Mouse (Mus musculus) thymus, postnatal 10 days (tissue): ENCODE results near the gene Tmbim1.
"Not testable (repeated sequence)": the region's sequence is repeated elsewhere in the genome, so short reads cannot be mapped to it uniquely, and the experiment has no call there.

ENCODE experiments used
- DNase-seq, 2 experiments: peaks; one replicate each; pipeline ENCODE4 v3.0.0; 2021; ENCODE audit warnings: low spot score in 2 of 2

Tmbim1 gene

DNA sequence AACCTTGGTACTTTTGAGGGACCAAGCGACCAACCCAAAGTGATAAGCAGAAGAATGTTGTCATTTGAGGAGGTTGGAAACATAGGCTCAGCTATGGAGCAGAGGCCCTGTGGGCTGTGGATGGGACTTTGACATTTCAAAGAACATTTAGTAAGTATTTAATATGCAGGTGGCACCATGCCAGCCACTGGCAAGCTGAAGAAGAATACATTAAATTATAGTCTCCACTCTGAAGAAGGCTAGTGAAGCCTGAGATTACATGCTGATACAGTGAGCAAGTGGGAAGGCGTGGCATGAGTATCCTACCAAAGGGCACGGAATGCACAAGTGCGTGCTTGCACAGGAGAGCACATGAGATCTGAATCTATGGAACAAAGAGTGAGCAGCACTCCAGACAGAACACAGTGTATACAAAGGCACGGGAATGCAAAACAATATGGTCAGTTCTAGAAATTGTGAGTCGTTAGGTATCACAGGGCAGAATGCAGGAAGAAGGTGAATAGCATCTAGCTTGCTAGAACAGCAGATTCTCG lies 24.5 kb upstream of the Tmbim1 start:
- DNase-seq = no peak

DNA sequence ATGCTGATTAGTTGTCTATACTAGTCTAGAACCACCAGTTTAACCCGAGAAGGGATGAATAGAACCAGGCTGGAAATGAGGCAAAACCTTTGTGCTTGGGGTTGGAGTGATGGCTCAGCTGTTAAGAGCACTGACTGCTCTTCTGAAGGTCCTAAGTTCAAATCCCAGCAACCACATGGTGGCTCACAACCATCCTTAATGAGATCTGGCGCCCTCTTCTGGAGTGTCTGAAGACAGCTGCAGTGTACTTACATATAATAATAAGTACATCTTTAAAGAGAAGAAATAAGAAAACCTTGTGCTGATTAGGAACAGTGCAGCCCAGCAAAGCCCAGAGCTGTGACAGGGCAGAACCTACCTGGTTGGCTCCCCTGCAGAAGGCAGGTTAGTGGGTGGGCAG lies 21.5 kb upstream of the Tmbim1 start:
- DNase-seq = not testable (repeated sequence)

DNA sequence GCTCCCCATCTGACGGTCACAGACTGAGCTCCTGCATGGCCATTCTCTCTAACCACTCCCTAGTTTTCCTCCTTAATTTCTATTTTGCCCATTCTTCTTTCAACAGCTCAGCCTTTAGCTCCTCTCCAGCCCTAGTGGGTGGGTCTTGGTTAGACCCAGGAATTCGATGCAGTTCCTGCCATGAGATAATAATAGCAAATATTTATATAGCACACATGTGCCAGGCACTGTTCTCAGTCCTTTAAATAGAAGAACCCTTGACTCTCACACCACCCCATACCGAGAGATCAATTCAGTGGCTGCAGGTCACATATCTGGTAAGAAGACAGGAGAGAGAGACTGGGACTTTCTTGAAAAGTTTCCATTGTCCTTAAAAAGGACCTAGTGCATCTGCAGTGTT lies 16.0 kb upstream of the Tmbim1 start:
- DNase-seq = no peak

DNA sequence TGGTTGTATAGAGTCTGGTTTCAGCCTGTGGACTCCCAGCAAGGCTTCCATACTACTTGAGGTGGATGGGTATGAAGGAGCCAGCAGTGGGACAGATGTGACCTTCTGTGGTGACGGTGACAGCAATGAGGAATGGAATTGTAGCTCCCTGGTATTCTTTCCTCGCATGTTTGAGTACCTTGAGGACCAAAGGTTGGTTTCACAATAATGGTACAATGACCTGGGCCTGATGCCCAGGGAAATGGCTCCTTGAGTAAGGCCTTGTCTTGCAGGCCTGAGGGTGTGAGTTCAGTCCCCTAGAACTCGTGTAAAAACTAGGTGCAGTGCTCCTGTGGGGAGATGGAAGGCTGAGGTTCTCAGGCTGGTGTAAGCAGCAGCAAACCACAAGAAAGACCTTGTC lies 13.3 kb upstream of the Tmbim1 start:
- DNase-seq = no peak

DNA sequence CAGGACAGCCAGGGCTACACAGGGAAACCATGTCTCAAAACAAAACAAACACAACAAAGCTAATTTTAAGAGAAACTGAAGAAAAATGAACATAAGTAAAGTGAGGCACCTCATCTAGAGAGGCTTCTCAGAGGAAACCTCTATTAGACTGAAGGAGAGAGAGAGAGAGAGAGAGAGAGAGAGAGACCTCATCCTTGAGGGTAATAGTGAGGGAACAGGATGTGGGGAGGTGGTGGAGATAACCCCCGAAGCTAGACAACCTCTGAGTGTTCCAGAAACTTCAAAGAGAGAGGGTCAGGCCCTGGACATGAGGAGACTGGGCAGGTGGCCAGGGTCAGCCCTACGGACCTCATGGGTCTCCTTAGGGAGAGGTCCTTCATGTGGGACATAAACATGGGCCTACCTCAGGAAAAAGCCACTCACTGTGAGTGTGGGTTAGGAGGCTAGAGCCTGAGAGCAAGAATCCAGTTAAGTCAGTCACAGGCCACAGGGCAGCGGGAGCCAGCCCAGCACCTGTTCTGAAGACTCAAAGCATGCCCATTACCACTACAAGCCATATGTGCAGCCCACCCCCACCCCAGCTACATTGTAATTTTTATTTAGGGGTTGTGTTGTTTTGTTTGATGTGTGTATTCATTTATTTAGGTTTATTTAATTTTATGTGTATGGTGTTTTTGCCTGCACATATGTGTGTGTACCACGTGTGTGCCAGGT lies 10.8 kb upstream of the Tmbim1 start:
- no peak for DNase-seq

DNA sequence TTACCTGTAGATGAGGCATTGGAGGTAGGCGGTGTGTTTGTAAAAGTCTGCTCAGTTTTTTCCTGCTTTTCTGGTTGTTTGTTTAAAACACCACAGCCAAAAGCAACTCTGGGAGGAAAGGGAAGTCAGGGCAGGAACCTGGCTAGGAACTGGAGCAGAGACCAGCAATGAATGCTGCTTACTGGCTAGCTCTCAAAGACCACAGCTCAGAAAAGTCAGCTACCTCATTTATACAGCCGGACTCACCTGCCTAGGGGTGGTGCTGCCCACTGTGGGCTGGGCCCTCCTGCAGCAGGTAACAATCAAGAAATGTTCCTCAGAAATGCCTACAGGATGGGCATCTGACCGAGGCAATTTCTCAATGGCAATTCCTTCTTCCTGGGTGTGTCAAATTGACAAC lies 9.4 kb upstream of the Tmbim1 start:
- no peak for DNase-seq

DNA sequence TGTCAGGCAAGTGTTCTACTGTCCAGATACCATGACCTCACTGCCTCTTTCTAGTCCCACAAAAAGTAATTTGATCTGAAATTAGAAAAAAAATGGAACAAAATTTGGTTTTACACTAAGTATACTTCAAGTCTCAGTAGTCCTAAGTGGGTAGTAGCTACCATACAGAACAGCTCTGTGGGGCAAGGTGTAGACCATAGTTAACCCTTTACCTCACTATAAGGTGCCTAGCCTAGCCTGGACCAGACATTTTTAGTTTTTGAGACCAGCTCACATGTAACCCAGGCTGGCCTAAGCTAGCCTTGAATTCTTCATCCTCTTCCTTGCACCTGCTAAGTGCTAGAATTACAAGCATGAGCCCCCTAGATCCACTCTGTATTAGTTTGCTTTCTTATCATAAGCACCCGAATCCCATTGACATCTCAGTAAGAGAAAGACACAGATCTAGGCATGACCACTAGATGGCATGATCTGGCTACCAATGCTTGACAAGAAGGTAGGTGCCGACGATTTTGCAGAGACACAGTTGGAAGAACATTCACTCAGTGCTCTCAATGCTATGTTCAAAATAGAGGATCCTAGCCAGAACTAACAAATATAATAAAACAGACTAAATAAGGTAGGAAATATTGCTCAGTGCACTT lies 7.7 kb upstream of the Tmbim1 start:
- DNase-seq = peak; percentile 55 to 76

DNA sequence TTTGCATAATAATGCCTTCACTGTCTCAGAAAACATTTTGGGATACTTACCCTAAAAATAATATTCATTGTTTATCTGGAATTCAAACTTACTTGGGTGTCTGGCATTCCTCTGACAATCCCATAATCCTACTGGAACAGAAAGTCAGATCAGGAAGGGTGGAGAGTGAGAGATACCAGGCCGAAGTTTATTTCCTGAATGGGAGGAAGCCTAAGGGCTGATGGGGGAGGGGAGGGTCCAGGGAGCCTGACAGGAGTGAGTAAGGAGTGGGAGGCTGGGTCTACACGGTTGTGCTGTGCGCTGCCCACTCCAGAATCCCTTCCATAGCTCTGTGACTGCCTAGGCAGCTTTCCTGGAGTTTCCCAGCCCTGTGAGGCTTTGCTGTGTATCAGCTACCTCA lies 4.3 kb upstream of the Tmbim1 start:
- no peak for DNase-seq

DNA sequence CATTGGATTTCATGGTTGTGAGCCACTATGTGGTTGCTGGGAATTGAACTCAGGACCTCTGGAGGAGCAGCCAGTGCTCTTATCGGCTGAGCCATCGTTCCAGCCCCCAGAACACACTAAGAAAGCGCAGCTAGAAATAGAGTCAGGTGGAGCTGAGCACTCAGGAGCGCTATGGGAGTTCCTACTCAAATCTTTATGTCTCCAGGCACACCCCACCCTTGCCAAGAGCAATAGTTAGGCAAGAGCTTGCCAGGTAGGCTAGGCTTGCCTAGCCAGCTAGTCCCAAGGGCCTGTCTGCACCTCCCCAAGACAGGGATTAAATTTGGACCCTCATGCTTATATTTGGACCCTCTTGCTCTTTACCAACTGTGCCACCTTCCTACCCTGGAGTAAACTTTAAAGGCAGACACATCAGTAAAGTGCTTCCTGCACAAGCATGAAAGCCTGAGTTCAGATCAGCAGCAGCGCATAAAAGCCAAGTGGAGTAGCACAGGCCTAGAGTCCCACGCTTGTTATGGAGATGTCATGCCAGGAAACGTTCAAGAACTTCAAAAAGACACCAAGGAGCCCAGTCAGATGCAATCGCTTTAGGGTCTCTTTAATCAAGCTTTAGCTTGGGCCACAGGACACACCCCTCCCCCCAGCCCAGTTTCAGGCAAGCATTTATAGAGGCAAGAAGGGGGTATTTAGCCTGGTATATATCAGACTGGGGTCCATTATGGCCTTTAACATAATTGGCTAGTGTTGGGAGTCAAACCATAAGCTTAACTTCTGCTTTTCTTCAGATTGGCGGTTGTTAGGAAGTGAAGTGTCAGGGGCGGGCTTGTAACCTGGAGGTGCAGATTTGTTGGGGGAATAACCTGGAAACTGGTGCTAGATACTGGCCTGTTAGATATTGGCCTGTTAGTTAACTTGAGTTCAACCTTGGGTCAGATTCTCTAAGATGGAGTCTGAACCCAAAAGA lies 2.9 kb upstream of the Tmbim1 start:
- no peak for DNase-seq

DNA sequence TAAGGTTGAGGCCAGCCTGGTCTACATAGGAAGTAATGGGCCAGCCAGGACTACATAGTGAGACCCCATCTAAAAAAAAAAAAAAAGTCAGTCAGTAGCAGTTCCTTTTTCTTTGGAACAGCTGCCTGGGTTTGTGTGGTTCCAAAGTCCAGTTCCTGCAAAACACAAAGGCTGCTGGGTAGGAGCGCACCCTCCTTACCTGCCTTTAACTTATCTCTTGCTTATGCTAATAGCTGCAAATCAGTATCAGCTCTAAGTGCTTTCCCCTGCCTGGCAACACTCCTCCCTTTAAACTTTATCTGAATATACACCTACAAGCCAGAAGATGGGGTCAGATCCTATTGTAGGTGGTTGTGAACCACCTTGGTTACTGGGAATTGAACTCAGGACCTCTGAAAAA lies 1.7 kb upstream of the Tmbim1 start:
- DNase-seq = no peak

DNA sequence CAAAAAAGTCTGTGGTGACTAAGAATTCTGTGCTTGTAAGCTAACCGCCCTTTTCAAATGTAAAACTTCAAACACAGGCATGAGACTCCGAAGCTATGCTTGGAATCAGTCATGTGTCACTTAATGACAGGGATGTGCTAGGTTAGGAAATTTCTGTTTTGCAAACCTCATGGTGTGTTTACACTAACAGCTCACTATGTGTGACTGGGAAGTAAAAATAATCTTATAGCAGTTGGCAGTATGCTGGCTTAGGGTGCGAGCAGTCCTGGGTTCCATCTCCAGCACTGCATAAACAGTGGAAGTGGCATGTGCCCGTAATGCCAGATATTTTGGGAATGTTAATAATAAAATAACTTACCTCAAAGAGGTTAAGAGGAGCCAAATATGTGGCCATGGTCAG lies 476 bp downstream of the Tmbim1 start:
- no peak for DNase-seq

DNA sequence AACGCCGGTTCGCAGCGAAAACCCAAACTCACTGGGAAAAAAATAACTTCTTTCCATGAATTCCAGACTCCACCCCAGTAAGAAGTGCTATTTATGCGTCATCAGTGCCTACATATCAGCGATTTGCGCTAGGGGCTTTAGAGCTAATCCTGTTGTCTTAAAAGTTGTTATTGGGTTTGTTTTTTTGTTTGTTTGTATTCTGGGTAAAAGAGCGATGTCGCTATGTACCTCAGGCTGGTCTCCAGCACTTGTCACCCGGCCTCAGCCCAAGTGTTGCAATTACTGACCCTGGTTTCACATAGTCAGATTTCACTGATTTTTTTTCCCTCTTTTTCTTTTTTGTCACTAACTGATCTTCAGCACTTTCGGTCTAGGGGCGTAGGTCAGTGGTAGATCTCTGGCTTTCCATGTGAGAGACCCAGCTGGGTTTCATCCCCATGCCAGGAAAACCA lies 1.1 kb downstream of the Tmbim1 start:
- DNase-seq = no peak

DNA sequence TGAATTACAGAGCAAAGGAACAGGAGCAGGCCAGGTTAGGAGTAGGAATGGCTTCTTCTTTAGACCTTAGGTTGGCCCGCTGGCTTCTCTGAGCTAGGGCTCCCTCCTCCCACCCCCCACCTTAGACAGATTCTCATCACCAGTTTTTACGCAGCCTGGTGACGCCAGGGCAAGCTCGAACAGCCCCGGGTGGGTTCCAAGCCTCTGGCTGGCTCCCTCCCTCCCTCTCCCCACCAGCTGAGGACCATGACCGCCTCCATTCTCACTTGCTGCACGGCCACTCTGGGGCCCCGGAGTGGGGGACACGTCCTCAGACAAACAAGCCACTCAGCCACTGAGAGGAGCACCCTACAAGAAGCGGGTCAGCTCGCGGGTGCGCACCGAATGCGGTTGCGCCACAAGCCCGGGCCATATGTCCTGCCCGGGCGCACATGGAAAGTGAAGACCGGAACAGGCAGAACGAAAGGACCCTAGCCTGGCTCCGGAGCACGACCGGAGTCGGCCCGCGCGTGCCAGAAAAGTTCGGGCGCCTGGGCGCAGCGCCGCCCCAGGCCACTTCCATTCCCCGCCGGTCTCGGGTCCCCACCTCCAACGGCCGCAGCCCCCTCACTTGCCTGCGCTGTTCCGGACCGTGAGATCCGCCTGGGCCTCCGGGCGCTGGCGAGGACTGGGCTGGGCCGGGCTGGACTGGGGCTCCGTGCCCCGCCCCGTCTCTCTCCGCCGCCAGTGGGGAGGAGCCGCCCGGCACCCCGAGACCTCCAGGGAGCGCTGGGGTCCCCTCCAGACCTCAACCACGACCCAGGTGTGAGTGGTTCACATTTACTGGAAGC lies 1.7 kb downstream of the Tmbim1 start:
- DNase-seq = peak in 1 of 2 experiments; percentile 19

DNA sequence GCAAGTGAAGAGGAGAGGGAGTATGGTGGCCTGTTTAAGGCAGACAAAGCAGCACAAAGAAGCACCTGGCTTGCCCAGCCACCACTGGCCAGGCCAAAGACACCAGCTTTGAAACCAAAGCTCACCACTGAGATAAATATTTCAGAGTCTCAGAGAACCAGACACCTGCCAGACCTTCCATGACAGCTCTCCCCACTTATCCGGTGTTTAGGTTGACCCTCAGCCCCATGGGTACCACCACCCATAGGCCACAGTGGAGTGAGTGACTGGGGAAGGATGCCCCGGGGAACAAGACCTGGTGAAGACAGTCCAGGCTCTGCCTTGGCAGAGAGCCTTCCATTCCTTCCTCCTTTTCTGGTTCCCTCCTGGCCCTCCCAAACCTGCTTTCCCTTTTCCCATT lies 2.6 kb downstream of the Tmbim1 start:
- no peak for DNase-seq

DNA sequence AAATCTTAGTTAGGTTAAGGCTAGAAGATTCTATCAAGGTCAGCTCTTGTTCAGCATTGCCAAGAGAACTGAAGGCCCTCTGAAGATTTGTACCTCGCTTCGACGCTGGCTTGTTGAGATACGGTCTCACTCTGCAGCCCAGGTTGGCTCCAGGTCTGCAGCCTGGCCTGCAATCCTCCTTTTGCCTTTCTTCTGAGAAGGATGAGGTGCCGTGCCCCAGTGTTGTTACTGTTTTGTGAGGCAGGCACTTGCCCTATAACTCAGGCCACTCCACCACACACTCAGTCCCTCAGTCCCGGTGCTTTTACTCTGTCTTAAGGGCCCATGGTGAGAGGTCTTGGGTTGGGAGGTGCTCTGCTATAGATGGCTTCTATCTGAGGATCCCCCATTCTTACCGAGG lies 3.2 kb downstream of the Tmbim1 start:
- DNase-seq = no peak

DNA sequence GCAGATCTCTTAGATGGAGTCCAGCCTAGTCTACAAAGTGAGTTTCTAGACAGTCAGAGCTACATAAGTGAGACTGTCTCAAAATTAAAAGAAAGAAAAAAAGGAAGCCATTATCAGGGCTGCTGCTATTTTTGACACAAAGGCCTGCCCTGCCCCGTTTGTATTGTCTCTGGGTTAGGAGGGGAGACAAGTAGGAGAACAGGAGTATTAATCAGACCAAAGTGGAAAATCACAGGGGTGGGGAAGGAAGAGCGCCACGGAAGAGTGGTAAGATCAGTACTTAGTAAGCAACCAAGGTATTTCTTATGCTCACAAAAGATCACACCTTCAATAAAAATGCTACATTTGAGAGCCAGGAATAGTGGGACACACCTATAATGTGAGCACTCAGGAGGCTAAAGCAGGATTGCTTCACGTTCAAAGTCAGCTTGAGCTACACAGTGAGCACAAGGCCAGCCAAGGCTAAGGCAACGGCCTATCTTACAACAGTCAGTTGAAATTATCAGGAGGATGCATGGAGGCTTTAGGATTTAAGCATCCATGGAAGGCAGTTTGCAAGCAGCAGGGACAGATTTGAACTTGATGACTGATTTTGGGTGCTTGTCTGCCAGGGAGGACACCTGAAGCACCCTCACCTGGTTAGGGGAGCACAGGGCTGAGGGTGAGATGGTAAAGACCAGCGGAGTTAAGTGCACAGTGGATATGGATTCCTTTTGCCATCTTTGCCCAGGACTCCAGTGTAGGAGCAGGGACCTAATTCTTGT lies 4.9 kb downstream of the Tmbim1 start:
- no peak for DNase-seq

DNA sequence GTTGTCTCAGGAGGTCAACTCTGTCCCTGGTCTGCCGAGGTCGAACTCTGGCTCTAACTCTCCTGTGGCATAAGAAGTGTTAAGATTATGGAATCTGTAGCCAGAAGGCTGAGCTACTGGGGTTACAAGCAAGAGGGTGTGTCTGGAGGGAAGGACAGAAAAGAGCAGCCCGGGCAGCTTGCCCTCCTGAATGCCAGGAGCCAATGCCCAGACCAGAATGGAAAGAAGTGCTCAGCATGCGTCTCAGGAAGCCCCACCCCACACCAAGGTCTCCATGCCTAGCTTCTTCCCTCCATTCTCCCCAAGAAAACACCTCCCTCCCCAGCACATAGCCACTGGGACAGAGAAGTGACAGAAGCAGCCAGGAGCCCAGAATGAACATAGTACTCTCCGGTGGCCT lies 6.4 kb downstream of the Tmbim1 start:
- DNase-seq = no peak

DNA sequence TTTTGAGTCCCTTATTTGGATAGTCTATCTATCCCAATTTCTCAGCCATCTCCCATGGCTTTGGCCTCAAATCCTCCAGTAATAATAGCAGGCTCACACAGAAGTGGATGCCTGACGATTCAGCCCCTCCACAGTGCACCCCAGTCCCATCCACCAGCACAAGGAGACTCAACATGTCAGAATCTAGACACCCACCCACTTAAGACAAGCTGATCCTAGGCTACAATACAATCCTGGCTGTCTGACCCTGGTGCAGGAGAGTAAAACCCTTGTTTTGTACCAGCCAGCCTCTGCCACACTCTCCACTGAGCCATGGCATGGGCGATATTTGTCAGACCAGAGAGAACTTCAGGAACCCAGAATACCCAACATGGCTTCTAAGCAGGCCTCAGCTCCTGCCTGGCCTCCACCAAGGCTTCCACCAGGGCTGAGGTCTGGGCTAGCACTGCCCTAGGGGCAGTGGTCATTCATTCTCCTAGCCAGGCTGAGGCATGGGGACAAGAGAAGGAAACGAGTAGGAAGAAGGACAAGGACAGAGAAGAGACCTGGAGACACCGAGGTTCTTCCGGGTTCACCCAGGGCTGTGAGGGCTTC lies 7.2 kb downstream of the Tmbim1 start:
- DNase-seq = no peak

DNA sequence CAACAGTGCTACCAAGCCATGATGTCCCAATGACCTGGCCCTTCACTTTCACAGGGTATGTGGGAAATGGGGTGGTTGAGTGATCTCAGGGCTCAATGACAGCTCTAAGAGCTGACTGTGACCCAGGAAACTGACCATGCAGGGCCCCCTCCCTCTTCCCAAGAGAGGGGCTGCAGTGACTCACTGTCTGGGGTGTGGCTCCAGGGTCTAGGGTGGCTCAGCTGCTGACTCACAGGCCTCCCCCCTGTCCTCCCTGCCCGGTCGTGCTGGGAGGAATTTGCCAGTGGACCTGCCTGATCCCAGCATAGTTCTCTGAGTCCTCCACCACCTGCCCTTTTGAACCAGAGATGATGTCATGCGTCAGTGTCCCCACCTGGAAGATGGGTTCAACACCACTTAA lies 8.2 kb downstream of the Tmbim1 start:
- no peak for DNase-seq

DNA sequence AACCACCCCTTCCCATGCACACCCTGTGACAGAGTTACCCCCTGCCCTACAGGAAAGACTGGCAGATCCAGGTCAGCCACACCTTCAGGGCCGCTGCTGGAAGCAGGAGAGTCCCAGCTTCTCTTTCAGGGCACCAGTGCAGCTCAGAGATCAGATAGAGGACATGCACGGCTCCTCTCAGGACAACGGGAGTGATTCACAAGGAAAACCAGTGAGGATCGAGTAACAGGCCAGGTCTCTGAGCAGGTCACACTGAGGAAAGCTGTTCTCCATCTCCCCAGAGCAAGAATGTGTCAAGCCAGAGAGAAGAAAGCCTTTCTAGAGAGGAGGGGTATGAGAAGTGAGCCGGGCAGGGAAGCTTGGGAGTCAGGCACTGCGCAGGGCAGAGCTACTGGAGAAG lies 8.9 kb downstream of the Tmbim1 start:
- DNase-seq = no peak
